Mouse (Mus musculus): ENCODE results near the gene Fcho1.

The Fcho1 gene

DNA sequence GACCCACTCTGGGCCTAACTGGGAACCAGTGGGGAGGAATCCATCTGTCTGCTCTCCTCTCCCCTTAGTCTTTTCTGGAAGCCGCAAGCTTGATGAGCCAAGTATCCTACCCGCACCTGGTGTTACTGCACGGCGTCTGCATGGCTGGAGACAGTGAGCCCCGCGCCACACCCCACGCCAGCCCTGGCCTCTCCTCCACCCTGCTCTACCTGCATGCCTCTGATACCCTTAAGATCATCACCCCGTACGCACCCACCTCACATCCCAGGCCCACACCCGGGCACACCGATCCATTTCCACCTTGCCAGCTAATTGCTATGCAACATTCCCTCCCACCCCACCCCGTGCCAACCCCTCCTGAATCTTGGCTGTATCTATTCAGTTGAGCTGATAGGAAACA is 42.7 kb downstream of the Fcho1 start:
- DNase-seq (ENCODE audit: low read depth, low spot score) = no peak

DNA sequence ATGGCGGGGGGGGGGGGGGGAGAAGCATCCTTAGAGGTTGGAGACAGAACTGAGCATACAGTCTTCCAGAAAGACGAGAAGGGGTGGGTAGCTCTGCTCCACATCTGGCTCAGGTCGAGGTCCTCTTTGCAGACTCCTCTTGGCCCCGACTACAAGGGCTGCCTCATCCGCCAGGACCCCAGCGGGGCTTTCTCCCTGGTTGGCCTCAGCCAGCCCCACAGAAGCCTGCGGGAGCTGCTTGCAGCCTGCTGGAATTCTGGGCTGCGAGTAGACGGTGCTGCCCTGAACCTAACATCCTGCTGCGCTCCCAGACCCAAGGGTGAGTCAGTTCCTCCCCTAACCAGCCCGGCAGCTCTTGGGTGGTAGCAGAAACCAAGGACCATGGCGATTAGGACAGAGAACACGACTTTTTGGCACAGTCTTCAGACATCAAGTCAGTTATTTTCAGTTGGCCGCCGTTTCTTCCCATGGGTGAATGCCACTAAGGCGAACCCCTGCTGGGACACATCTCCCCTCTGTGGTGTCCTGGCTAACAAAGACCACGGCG is 44.1 kb downstream of the Fcho1 start:
- no peak for DNase-seq (ENCODE audit: low read depth, low spot score)

DNA sequence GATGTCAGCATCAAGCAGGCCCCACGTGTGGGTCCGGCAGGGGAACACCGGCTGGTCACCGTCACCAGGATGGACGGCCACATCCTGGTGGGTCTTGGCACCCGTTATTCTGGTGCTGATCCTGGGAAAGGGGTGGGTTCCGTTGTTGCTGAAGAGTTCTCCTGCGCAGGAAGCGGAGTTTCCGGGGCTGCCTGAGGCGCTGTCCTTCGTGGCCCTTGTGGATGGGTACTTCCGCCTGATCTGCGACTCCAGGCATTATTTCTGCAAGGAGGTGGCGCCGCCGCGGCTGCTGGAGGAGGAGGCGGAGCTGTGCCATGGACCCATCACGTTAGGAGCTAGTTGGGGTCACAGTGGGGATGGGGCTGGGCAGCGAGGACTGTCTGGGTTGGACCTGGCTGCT is 45.0 kb downstream of the Fcho1 start:
- no peak for DNase-seq (ENCODE audit: low read depth, low spot score)

DNA sequence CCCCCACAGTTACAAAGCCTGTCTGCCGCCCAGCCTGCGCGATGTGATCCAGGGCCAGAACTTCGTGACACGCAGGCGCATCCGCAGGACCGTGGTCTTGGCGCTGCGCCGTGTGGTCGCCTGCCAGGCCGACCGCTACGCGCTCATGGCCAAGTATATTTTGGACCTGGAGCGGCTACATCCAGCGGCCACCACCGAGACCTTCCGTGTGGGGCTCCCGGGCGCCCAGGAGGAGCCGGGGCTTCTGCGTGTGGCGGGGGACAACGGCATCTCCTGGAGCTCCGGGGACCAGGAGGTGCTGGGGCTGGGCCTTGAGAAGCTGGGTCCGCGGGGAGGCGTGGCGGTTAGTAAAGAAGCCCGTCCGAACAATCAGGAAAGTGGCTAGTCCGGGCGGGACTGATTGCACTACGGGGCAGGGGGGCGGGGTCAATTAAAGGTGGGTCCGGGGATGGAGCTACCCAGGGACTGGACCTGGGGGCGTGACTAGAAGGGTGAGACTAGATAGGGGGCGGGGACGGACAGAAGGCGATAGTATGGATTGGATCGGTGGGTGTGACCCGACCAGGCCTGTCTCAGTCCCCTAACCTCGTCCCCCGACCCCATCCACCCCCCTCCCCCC is 45.9 kb downstream of the Fcho1 start:
- no peak for DNase-seq (ENCODE audit: low read depth, low spot score)

DNA sequence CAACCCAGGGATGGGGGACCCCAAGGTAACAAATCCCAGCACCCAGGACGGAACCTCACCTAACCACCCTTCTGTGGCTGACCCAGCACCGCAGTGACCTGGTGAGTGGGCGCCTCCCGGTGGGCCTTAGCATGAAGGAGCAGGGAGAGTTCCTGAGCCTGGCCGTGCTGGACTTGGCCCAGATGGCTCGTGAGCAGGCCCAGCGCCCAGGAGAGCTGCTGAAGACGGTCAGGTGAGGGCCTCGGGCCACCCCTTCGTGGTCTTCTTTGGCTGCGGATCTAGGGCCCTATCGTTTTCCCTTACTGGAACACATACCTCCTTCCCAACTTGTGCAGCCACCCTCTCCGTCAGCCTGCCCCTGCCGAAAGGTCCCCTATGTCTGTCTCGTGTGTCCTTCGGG is 46.4 kb downstream of the Fcho1 start:
- DNase-seq (ENCODE audit: low read depth, low spot score) = no peak

DNA sequence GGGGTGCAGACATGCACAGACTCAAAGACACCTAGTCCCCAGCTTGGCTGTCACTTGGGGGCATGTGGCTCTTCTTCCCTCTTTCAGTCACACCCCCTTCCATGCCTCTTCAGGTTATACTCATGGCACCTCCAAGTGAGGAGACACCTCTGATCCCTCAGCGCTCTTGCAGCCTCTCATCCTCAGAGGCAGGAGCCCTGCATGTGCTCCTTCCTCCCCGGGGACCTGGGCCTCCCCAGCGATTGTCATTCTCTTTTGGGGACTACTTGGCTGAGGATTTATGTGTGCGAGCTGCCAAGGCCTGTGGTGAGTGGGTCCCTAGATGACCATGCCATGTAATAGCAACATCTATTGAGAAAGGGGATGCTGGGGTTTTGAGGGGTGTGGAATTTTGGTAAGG is 47.3 kb downstream of the Fcho1 start:
- no peak for DNase-seq (ENCODE audit: low read depth, low spot score)

DNA sequence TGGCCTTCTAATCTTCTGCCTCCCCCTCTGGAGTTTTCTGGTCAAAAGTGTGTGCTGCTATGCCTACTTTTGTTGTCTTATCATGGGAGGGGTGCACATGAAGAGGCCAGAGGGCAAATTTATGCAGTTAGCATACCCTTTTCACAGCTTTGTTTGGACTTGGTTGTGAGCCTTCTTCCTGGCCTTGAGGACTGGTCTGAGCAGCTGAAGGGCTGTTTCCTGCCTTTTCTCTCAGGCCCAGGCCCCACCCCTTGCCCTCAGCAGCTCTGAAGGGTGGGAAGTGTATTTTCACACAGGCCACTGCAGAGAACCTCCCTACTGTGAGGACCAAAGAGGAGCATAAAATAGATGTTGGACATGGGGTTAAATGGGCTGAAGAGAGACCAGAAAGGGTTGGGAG is 48.0 kb downstream of the Fcho1 start:
- DNase-seq (ENCODE audit: low read depth, low spot score) = no peak

DNA sequence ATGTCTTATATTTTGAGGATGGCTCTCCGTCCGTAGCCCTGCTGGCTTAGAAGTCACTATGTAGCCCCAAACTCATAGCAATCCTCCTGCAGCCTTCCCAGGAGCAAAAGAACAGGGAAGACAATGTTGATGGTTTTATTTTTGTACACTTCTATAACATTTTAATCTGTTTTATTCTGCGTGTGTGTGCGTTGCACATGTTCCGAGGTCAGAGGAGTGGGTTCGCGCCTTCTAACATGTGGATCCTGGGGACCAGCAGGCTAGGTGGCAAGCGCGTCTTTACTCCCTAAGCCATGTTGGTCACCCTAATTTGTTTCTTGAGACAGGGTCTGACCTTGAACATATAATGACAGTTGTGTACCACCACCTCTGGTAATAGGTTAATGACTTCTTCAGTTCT is 48.7 kb downstream of the Fcho1 start:
- DNase-seq (ENCODE audit: low read depth, low spot score) = no peak

DNA sequence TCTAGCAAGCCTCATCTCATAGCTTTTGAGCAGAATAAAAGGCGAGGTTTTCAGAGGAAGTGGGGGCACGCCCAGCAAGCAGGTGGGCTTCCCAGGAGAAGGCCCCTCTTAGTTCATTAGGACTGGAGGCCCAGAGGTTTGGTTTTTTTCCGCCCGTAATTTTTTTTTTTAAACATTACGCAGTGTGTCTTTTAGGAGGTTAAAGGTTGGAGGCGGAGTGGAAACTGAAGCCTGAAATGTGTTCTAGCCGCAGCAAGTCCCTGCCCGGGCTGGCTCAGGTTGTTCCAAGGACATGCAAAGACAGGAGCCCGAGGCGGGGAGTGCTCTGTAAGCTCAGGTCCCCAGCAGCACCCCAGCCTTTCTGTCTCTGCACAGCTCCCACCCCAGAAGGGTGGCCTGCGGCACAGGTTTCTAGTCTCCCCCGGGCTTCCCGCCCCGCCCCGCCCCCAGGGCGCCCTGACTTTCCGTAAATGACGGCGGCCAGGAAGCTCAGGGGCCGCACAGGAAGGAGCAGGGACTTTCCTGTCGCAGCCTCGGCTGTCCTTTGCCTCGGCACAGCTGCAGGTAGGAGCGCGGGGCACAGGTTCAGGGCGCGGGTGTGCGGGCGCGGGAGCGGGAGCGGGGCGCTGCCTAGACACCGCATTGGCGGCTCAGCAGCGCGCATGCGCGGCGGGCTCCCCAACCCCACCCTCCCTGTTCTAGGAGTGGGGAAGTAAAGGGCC is 49.3 kb downstream of the Fcho1 start, which contains the start of gene Jak3:
Gene Jak3, plus strand, starts transcription at position 277 of the 722 bp plus-strand sequence.
- no peak for DNase-seq (ENCODE audit: low read depth, low spot score)

DNA sequence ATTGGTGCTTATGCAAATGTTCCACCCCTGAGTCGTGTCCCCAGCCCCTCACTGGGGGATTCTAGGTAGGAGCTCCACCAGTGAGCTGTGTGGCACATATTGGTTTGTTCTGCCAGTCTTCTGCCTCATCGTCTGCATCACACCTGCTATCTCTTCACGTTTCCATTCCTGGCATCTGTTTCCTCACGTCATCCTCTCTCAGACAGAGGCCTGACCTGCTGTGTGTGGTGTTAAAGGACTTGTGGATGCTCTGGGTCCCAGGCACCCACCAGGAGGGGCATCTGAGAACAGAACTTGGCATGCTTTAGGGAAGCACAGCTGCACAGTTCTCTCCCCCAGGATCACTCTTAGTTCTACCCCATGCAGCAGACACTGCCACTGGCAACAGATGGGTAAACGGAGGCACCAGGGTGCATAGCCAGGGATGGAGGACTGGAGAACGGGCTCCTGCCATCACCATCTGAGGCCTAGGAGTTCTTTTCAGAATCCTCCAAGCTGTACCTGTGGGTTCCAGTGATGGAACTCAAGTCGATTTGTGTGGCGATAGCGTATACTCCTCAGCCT is 50.0 kb downstream of the Fcho1 start:
- no peak for DNase-seq (ENCODE audit: low read depth, low spot score)

DNA sequence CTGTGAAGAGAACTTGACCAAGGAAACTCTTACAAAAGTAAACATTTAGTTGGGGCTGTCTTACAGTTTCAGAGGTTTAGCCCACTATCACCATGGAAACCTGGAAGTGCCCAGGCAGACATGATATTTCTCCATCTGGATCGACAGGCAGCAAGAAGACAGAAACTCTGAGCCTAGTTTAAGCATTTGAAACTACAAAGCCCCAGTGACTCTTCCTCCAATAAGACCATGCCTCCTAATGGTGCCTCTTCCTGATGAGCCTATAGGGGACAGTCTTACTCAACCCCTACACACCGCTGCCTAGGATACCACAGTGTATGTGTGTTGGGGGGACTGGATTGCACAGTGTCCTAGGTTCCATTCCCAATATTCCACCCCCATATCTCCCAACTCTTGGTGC is 51.4 kb downstream of the Fcho1 start:
- DNase-seq (ENCODE audit: low read depth, low spot score) = no peak

DNA sequence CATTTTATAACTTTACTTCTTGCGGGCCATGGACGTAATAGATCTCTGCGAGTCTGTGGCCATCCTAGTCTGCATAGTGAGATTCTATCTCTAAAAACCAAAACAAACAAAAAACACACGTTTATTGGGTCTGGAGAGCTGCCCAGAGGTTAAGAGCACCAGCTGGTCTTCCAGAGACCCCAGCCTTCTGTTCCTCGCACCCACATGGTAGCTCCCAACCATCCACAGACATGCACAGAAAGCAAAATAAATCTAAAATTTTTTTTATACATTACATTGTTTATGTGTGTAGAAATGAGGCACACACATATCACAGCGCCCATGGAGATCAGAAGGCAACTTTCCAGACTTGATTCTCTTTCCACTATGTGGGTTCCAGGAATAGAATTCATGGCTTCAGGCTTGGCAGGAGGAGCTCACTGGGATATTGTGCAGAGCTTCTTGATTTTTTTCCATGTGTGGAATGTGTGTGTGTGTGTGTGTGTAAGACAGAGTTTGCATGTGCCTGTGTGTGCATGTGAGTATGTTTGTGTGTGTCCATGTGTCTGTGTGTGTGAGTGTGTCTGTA is 53.3 kb downstream of the Fcho1 start:
- no peak for DNase-seq (ENCODE audit: low read depth, low spot score)

DNA sequence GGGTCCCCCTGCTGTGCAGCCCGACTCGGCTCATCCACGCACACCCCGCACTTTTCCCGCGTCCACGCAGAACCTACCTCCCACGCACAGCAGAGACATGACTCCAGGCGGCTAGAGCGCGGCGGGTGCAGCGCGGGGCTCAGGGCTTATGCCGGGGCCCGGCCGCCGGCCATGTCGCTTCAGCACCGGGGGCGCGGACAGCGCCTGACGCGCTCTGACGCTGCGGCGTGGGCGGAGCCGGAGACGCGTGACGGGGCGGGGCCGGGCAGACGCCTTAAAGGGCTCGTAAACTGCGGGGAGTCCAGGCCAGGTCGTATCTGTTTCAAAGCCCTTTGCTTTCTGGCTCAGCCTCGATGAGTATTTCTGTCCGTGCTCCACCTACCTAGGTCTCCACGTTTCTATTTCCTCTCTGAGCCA is 54.0 kb downstream of the Fcho1 start, which contains the start of gene Unc13a:
Gene Unc13a, minus strand, starts transcription at position 209 of the 417 bp plus-strand sequence.
- peak; percentile 81 for DNase-seq (ENCODE audit: low read depth, low spot score)

DNA sequence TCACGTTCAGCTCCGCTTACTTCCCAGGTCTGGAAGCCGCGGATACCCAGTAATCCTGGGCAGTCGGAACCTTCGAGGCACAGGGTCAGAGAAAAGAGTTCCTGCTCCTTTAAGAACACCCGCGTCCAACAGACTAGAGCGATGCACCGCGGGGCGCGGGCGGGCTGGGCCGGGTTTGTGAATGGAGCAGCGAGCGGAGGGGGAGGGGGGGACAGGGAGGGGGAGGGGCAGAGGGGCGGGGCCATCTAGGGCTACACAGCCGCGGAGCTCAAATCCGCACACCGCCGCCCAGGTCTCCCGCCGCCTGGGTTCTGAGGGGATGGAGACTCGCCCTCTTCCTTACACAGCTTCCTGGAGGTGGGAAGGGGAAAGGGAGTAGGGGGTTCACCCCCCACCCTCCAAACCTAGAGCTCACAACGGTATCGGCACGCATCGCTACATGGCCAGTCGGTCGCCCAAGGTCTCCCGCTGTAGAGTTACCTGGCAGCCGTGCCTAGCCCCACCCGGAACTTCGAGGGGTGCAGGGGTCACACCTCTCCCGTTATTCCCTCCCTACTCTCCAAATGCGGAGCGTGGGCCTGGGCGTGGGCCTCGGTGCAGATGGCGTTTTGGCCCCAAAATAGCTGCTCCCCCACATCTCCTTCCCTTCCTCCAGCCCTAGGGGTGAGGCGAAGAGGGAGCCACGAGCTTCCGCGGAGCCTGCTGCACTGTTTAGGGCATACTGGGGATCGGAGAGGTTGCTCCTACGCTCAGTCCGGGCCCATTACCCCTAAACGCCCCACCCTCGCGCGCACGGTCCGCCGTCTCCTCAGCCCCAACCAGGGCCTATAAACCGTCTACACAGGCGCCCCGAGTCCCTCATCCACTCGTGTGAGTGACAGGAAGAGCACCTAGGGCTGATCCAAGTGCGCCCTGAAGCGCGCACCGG is 54.6 kb downstream of the Fcho1 start:
- DNase-seq (ENCODE audit: low read depth, low spot score) = no peak

DNA sequence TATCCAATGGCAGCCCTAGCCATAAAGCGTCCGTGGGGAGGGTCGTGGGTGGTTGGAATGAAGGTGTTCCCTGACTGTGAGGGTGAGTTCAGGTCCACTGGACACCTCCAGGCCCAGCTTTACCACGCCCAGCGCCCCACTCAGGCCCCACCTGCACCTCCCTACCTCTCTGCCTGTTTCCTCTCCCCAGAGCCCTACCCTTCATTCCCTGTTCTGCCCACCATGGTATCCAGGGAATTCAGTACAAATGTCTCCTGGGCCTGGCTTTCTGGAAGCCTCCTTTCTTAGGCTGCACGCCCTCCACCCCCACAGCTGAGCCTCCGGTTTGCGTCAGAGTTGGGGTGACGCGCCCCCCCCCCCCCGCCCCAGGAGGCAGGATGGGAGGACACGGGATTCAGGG is 55.3 kb downstream of the Fcho1 start:
- no peak for DNase-seq (ENCODE audit: low read depth, low spot score)

DNA sequence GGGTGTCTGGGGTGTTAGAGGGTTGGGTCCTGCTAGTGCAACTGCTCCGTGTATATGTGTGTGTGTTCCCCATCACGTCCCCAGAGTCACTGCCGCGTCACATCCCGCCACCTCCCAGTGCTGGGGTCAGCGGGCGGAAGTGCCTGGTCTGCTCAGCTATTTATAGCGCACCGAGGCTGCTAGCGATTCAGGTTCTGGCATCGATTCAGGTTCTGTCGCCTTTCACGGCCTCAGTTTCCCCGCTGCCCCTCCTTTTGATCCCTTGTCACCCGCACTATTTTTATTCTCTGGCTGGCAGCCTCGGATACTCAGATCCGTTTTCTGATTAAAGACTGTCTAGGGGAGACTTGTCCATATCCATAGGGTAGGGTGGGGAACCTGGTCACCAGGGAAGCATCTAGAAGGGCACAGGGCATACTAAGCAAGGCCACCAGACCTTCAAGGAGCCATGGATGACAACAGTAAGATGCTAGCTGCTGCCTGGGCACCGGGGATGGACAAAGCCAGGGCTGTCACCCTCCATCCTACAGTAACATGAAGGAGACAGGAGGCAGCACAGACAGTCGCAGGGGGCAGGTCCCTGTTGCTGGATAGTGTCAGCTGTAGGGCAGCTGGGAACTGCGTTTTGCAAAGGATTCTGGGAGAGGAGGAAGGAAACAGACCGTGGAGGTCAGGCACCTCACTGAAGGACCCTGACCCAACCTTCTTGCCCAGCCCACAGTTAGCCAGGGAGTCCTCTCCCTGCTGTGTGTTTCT is 57.1 kb downstream of the Fcho1 start:
- DNase-seq (ENCODE audit: low read depth, low spot score) = no peak

DNA sequence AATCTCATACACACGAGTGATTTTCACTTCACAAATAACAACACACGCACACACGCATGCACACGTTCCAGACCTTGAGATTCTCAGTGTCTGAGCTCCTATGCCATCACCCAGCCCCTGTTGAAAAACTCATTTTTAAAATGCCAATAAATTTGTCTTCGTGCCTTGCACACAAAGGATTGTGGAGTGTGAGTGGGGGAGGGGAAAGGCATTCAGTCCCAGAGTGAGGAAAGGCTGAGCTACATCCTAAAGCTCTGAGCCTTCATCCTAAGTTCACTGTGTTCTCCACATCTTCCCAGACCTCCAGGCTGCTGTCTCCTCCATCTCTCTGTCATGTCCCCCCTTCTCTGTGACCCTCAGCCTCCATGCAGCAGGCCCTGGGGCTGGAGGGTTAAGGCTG is 58.3 kb downstream of the Fcho1 start:
- DNase-seq (ENCODE audit: low read depth, low spot score) = no peak

DNA sequence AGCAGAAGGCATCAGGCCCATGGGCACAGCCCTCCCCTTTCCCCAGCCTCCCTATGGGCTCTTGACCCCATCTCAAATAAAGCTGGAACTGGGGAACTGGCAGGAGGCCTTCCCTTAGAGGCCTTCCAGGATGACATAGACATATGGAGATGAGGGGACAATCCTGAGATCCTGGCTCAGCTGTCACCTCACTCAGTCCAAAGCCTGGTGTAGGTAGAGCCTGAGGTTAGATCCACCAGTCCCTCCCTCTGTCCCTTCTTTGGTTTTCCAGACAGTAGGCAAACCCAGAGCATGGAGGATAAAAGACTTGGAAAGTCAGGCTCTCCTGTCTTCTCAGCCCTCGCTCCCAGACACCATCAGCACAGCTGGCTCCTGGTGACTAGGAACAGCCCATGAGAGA is 58.7 kb downstream of the Fcho1 start:
- no peak for DNase-seq (ENCODE audit: low read depth, low spot score)

DNA sequence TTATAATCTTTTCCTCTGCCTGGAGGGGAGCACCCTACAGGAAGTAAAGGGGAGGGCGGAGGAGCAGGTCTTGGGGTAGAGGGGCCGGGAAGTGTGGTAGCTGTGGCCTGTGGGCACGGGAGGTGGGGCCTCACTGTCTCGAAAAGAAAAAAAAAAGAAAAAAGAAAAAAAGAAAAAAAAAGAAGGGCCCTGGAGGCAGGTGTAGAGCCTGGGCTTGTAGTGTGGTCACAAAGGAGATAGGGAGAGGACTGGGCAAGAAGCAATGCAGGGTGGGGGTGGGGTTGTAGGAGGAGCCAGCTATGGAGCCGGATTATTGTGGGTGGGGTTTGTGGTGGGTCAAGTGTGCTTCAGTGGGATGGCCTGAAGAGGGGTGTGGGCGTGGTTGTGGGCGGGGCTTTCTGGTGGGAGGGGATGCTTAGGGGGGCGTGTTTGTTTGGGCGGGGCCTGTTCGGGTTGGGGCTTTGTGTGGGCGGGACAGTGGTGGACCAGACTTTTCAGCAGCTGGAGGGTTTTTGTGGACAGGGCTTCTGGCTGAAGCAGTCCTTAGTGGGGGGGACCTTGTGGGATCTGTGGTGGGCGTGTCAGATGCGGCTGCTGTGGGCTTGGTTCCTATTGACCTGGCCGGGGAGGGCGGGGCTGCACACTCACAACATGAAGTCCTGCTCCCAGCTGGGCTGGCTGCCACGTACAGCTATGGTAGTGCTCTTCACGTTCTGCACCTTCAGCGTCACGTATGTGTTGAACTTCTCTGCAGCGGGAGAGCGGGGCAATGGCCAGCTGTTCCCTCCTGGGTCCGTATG is 60.0 kb downstream of the Fcho1 start:
- DNase-seq (ENCODE audit: low read depth, low spot score) = no peak

Measured in telencephalon, adult 2 months (tissue).